Mouse (Mus musculus) hindbrain, embryonic 14.5 days (tissue): ENCODE data around the gene Lamb1. TPM values are rescaled to one million over a fixed set of nuclear protein-coding genes. Genes with fewer than 3 reads are reported as not detected.

Experiments used
- ATAC-seq: fragments of 200-750 bp; cut with Nextera tagmentation; 2 replicates; pipeline ENCODE4 v1.8.0; 2017; ENCODE audit warnings: moderate number of reproducible peaks, mild to moderate bottlenecking, moderate TSS enrichment, moderate library complexity; ENCODE audit not compliant: low FRiP score
- DNase-seq: peaks from one replicate; pipeline ENCODE4 v3.0.0-alpha.2; 2015; ENCODE audit warnings: low spot score
- H3K27ac ChIP-seq: fragments of 300-500 bp; sonication (generic); 2 replicates; pipeline ENCODE4 v1.5.1; 2014; ENCODE audit warnings: mild to moderate bottlenecking, moderate library complexity
- H3K27me3 ChIP-seq: fragments of 300-500 bp; sonication (generic); 2 replicates; pipeline ENCODE4 v1.6.1; 2014; ENCODE audit warnings: mild to moderate bottlenecking, low read length, mixed read lengths; ENCODE audit not compliant: control insufficient read depth, insufficient read depth
- H3K36me3 ChIP-seq: fragments of 300-500 bp; sonication (generic); replicated peaks from 2 replicates; pipeline ENCODE4 v1.6.1; 2014; ENCODE audit not compliant: control insufficient read depth, insufficient read depth
- H3K4me1 ChIP-seq: fragments of 300-500 bp; sonication (generic); replicated peaks from 2 replicates; pipeline ENCODE4 v1.6.1; 2014; ENCODE audit warnings: antibody characterized with exemption, low read length, mixed read lengths; ENCODE audit not compliant: control insufficient read depth, insufficient read depth
- H3K4me2 ChIP-seq: fragments of 300-500 bp; sonication (generic); replicated peaks from 2 replicates; pipeline ENCODE4 v1.6.1; 2014; ENCODE audit warnings: mild to moderate bottlenecking, moderate library complexity
- H3K4me3 ChIP-seq: fragments of 300-500 bp; sonication (generic); replicated peaks from 2 replicates; pipeline ENCODE4 v1.5.1; 2014; ENCODE audit warnings: mild to moderate bottlenecking, low read length
- H3K9ac ChIP-seq: fragments of 300-500 bp; sonication (generic); 2 replicates; pipeline ENCODE4 v1.6.1; 2014
- H3K9me3 ChIP-seq: fragments of 300-500 bp; sonication (generic); 2 replicates; pipeline ENCODE4 v1.6.1; 2016; ENCODE audit warnings: low read length; ENCODE audit not compliant: control insufficient read depth
- WGBS: fragments of 180-500 bp; shearing (Covaris S2); extraction: QIAGEN DNeasy Blood & Tissue Kit; methylation state at CpG from one replicate; pipeline ENCODE4 v1.1.7; 2014; 5-methylcytosine and 5-hydroxymethylcytosine counted together
- polyA plus RNA-seq: library from polyadenylated mRNA; unstranded; fragments of >200 nt; fragmentation: Nextera tagmentation; extraction: Ambion mirVana; gene quantifications from 2 replicates; pipeline ENCODE4 v1.2.1, GENCODE M21; 2014

Lamb1 gene
- polyA plus RNA-seq, 1 experiment from 2014 or later = 20.9 TPM

DNA sequence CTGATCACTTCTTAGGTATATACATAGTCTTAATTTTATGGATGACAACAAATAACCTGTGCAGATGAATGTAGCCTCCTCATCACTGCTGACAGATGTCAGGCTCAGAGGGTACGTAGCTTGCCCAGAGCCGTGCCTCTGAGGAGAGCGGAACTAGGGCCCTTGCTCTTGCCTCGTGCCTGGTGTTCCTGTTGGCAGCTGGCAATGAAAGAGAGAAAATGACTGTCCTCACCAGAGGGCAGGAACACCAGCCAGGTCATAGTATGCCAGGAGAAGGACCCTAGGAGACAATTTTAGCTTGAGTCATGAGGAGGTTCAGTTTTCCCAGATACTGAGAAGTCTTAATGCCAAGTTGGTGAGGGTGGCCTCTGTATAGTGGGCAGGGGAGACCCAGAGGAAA is 48.1 kb downstream of the Lamb1 start:
- Histone ChIP-seq H3K4me3 (no peak overlapping the region), H3K36me3 (no peaks in the 10 kb centered on the region), H3K9me3 (peaks cover 6% of the 10 kb centered on the region; the same call in 1 of the 2 replicates), H3K27ac (no peak overlapping the region), H3K27me3 (no peaks in the 10 kb centered on the region), H3K4me2 (no peak overlapping the region), H3K4me1 (no peaks in the 10 kb centered on the region), H3K9ac (no peak overlapping the region)
- DNase-seq (no peak), ATAC-seq (no peak)
- WGBS = 90% methylated on average over 4 of the region's 4 CpGs

DNA sequence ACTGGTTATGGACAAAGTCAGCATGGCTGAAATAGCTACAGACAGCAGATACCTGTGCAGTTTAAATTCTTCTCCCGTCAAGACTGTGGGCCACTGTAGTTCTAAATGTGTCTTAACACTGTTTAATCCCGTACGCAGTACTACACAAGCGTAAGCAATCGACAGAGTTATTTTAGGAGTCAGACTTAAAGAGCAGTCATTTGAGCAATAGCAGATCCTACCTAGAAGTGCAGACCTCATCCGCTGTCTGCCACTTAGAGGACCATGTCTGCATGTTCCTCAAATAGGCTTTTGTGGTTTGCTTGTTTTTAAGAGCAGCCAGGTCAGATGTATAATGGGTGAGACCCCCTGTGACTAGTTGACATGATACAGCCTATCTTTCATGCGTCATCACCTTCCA is 49.3 kb downstream of the Lamb1 start:
- Histone ChIP-seq H3K4me1 (no peaks in the 10 kb centered on the region), H3K36me3 (no peaks in the 10 kb centered on the region), H3K27me3 (no peaks in the 10 kb centered on the region), H3K4me3 (no peak overlapping the region), H3K9me3 (peaks cover 6% of the 10 kb centered on the region; the same call in 1 of the 2 replicates), H3K27ac (no peak overlapping the region), H3K4me2 (no peak overlapping the region), H3K9ac (no peak overlapping the region)
- no peak for ATAC-seq
- WGBS = 96% methylated on average over 7 of the region's 7 CpGs
- no peak for DNase-seq

- no peaks in the 10 kb centered on the region for H3K27me3 ChIP-seq
- H3K4me2 ChIP-seq = no peak overlapping the region
- H3K9me3 ChIP-seq = peaks cover 6% of the 10 kb centered on the region; the same call in 1 of the 2 replicates
- no peak overlapping the region for H3K9ac ChIP-seq
- no peak overlapping the region for H3K4me3 ChIP-seq
- H3K4me1 ChIP-seq = no peaks in the 10 kb centered on the region
- WGBS = 71% methylated on average over 6 of the region's 6 CpGs
- H3K27ac ChIP-seq = no peak overlapping the region
- H3K36me3 ChIP-seq = no peaks in the 10 kb centered on the region
- ATAC-seq = no peak
- no peak for DNase-seq
These were observed 50.9 kb downstream of the Lamb1 start for GRCm38 (mm10) chr12:31315961-31316360.

GRCm38 (mm10) chr12:31317670-31318408 is 52.8 kb downstream of the Lamb1 start:
- Histone ChIP-seq H3K27ac (no peak overlapping the region), H3K9ac (no peak overlapping the region), H3K9me3 (peaks cover 6% of the 10 kb centered on the region; the same call in 1 of the 2 replicates), H3K27me3 (no peaks in the 10 kb centered on the region), H3K4me1 (no peaks in the 10 kb centered on the region), H3K36me3 (no peaks in the 10 kb centered on the region), H3K4me3 (no peak overlapping the region), H3K4me2 (no peak overlapping the region)
- no peak for DNase-seq
- ATAC-seq = peak; percentile 24; the same call in 1 of the 2 replicates
- WGBS = 89% methylated on average over 7 of the region's 7 CpGs

- no peak overlapping the region for H3K4me2 ChIP-seq
- H3K4me1 ChIP-seq = no peaks in the 10 kb centered on the region
- H3K9me3 ChIP-seq = peaks cover 6% of the 10 kb centered on the region; the same call in 1 of the 2 replicates
- no peak overlapping the region for H3K4me3 ChIP-seq
- whole genome bisulfite sequencing = 70% methylated on average over 10 of the region's 10 CpGs
- H3K27me3 ChIP-seq = no peaks in the 10 kb centered on the region
- H3K27ac ChIP-seq = no peak overlapping the region
- DNase-seq (peak; percentile 46), ATAC-seq (peak; percentile 51; the same call in 1 of the 2 replicates)
- no peak overlapping the region for H3K9ac ChIP-seq
- H3K36me3 ChIP-seq = no peaks in the 10 kb centered on the region
These were observed 53.5 kb downstream of the Lamb1 start for GRCm38 (mm10) chr12:31318409-31318963.

DNA sequence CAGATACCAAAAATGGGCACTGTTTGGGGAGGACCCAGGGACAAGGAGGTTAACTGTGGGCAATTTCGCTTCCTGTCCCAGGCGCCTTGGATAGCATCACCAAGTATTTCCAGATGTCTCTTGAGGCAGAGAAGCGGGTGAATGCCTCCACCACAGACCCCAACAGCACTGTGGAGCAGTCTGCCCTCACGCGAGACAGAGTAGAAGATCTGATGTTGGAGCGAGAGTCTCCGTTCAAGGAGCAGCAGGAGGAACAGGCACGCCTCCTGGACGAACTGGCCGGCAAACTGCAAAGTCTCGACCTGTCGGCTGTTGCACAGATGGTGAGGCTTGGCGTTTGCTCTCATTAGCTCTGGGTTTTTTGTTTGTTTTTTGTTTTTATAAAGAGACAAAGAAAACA is 55.8 kb downstream of the Lamb1 start:
- DNase-seq = no peak
- H3K4me2 ChIP-seq = no peak overlapping the region
- ATAC-seq = no peak

DNA sequence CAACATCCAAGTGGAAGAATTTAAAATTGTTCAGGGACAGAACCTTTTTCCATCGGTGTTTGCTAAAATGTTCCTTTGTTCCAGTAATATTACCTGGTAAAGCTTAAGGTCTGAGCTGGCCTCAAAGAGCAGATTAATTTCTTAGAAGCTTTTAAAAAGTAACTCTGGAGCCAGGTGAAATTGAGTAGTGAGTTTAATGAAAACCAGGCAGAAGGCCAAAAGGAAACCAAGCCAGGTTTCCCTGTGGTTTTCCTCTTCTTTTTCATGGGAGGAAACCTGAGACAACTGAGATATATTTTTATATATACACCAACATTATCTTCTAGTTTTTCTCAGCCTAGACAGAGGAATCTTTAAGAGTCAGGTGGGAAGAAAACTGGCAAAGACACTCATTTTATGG is 56.5 kb downstream of the Lamb1 start:
- H3K27me3 ChIP-seq = no peaks in the 10 kb centered on the region
- H3K36me3 ChIP-seq = no peaks in the 10 kb centered on the region
- H3K4me1 ChIP-seq = no peaks in the 10 kb centered on the region
- H3K9ac ChIP-seq = no peak overlapping the region
- H3K9me3 ChIP-seq = no peaks in the 10 kb centered on the region
- H3K27ac ChIP-seq = no peak overlapping the region
- no peak overlapping the region for H3K4me3 ChIP-seq
- 94% methylated on average over 1 of the region's 1 CpGs for WGBS
- ATAC-seq (no peak), DNase-seq (no peak)
- H3K4me2 ChIP-seq = no peak overlapping the region

More for the DNA sequence above, 55.8 kb downstream of the Lamb1 start:
- H3K9me3 ChIP-seq = no peaks in the 10 kb centered on the region
- no peaks in the 10 kb centered on the region for H3K36me3 ChIP-seq
- WGBS = 79% methylated on average over 13 of the region's 13 CpGs
- H3K27ac ChIP-seq = 0 out of 2 replicates have a peak overlapping the region, but pooled peaks have one; percentile 5
- no peaks in the 10 kb centered on the region for H3K27me3 ChIP-seq
- H3K4me1 ChIP-seq = no peaks in the 10 kb centered on the region
- no peak overlapping the region for H3K4me3 ChIP-seq
- no peak overlapping the region for H3K9ac ChIP-seq

DNA sequence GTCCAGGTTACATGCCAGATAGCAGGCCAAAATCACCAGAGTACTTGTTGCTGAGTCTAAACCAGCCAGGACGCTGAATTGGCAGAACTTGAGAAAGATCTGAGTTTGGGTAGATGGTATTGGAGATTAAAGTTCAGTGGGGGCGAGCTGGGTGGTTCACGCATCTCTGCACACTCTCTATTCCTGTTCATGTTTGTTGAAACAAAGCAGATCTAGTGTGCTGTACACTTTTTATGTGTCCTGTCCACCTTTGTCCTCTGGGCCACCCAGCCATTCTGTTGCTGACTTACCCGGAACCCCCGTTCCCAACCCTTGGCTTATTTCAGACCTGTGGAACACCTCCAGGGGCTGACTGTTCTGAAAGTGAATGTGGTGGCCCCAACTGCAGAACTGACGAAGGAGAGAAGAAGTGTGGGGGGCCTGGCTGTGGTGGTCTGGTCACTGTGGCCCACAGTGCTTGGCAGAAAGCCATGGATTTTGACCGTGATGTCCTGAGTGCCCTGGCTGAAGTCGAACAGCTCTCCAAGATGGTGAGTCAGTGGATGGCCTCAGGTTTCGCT is 58.2 kb downstream of the Lamb1 start:
- Histone ChIP-seq H3K9me3 (no peaks in the 10 kb centered on the region), H3K4me1 (no peaks in the 10 kb centered on the region), H3K27ac (no peak overlapping the region), H3K4me3 (no peak overlapping the region), H3K4me2 (no peak overlapping the region), H3K9ac (no peak overlapping the region), H3K36me3 (peaks cover 7% of the 10 kb centered on the region; the same call in 1 of the 2 replicates), H3K27me3 (no peaks in the 10 kb centered on the region)
- 90% methylated on average over 9 of the region's 9 CpGs for WGBS
- DNase-seq (no peak), ATAC-seq (no peak)

DNA sequence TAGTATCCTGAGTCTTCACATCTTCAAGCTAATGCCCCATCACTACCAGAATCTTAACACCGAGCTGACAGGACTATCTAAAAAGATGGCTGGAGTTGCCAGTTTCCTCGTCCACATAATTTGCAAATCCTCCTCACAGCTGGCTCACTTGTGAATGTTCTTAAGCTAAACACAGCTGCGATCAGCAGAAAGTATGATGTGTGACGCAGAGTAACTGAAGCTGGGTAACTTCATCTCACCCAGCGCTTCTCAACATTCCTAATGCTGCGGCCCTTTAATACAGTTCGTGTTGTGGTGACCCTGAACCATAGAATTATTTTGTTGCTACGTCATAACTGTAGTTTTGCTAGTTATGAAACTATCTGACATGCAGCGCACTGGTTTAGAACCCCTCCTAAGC is 62.1 kb downstream of the Lamb1 start:
- ATAC-seq (no peak), DNase-seq (no peak)
- Histone ChIP-seq H3K9me3 (no peaks in the 10 kb centered on the region), H3K27ac (no peak overlapping the region), H3K27me3 (no peaks in the 10 kb centered on the region), H3K4me1 (no peaks in the 10 kb centered on the region), H3K36me3 (peaks cover 35% of the 10 kb centered on the region), H3K4me2 (no peak overlapping the region), H3K4me3 (no peak overlapping the region), H3K9ac (no peak overlapping the region)
- WGBS = 91% methylated on average over 9 of the region's 9 CpGs
